Mouse (Mus musculus): ENCODE measurements around the gene Set. TPM values are rescaled to one million over a fixed set of nuclear protein-coding genes. Genes with fewer than 3 reads are reported as not detected.

The Set gene
- polyA plus RNA-seq, 1 experiment from 2014 or later = 355 TPM

DNA sequence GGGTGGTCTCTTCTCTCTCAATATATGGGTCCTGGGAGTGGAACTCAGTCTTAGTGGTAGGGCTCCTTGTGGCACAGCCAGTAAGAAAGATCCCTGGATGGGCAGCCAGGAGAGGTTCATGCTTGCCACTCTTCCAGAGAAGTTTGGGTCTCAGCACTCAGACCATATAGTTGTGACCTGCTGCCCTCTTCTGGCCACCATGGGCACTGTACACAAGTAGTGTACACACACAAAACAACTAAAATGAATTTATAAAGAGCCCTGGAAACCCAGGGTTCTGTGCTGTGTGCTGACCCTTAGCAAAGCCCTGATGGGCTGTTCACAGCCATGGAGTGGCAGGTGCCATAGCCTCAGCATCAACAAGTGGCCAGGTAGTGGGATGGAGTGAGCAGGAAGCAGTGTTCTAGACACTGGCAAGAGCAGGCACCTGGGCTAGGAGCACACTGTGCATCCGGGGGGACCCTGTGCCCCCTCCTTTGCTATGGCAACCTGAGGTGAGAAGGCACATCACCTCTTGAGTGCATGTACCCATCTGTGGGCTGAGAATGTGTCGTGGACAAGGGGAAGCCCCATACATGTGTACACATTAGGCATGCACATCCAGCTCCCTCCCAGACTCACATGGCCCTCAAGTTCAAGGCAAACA is 38.8 kb downstream of the Set start:
- H3K9ac ChIP-seq = no peak overlapping the region
- no peaks in the 10 kb centered on the region for H3K27me3 ChIP-seq (replicated peaks)
- no peak overlapping the region for H3K4me3 ChIP-seq
- 86% methylated on average over 2 of the region's 2 CpGs for WGBS
- no peak overlapping the region for H3K27ac ChIP-seq
- H3K9me3 ChIP-seq = no peaks in the 10 kb centered on the region
- H3K4me2 ChIP-seq = no peak overlapping the region
- H3K36me3 ChIP-seq (replicated peaks) = peaks cover 22% of the 10 kb centered on the region
- peaks cover 20% of the 10 kb centered on the region for H3K4me1 ChIP-seq
- ATAC-seq (replicated peaks) = no peak

DNA sequence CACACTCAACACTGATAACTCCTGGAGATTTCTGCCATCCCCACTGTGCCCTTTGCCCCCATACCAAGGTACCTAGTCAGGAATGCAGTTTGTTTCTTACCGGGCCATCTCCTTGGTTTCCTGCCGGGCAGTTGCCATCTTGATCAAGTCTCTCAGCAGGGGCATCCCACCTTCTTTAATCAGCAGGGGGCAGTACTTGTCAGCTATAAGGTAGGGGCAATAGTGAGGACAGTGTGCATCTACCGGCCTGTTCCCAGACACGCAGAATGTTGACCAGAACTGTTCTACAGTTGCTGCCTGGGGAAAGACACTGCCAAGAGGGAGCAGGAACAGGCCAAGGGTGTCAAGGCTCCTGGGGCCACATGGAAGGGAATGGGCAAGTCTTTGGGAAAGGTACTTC is 43.0 kb downstream of the Set start:
- Histone ChIP-seq H3K4me1 (no peaks in the 10 kb centered on the region), H3K9ac (no peak overlapping the region), H3K4me2 (no peak overlapping the region), H3K4me3 (no peak overlapping the region), H3K27ac (no peak overlapping the region), H3K27me3 (replicated peaks) (no peaks in the 10 kb centered on the region), H3K36me3 (replicated peaks) (peaks cover 57% of the 10 kb centered on the region), H3K9me3 (no peaks in the 10 kb centered on the region)
- ATAC-seq (replicated peaks) = no peak
- 72% methylated on average over 4 of the region's 4 CpGs for WGBS

- H3K9me3 ChIP-seq = no peaks in the 10 kb centered on the region
- no peak overlapping the region for H3K4me2 ChIP-seq
- no peak for ATAC-seq (replicated peaks)
- no peak overlapping the region for H3K4me3 ChIP-seq
- H3K27ac ChIP-seq = no peak overlapping the region
- no peak overlapping the region for H3K9ac ChIP-seq
- H3K4me1 ChIP-seq = no peaks in the 10 kb centered on the region
- H3K36me3 ChIP-seq (replicated peaks) = peaks cover 84% of the 10 kb centered on the region
- no peaks in the 10 kb centered on the region for H3K27me3 ChIP-seq (replicated peaks)
Observed at GRCm38 (mm10) chr2:30106364-30106763, 49.2 kb downstream of the Set start.

- H3K9me3 ChIP-seq = no peaks in the 10 kb centered on the region
- no peak overlapping the region for H3K9ac ChIP-seq
- peaks cover 85% of the 10 kb centered on the region for H3K36me3 ChIP-seq (replicated peaks)
- H3K27me3 ChIP-seq (replicated peaks) = no peaks in the 10 kb centered on the region
- ATAC-seq (replicated peaks) = no peak
- no peak overlapping the region for H3K4me3 ChIP-seq
- no peak overlapping the region for H3K27ac ChIP-seq
- no peaks in the 10 kb centered on the region for H3K4me1 ChIP-seq
- WGBS = 92% methylated on average over 5 of the region's 5 CpGs
- no peak overlapping the region for H3K4me2 ChIP-seq
Observed at GRCm38 (mm10) chr2:30107646-30108045, 50.5 kb downstream of the Set start.

GRCm38 (mm10) chr2:30108260-30108659 is 51.1 kb downstream of the Set start:
- WGBS = 93% methylated on average over 4 of the region's 4 CpGs
- Histone ChIP-seq H3K9ac (no peak overlapping the region), H3K27ac (no peak overlapping the region), H3K27me3 (replicated peaks) (no peaks in the 10 kb centered on the region), H3K4me2 (no peak overlapping the region), H3K36me3 (replicated peaks) (peaks cover 81% of the 10 kb centered on the region), H3K4me3 (no peak overlapping the region), H3K4me1 (no peaks in the 10 kb centered on the region), H3K9me3 (no peaks in the 10 kb centered on the region)
- no peak for ATAC-seq (replicated peaks)

DNA sequence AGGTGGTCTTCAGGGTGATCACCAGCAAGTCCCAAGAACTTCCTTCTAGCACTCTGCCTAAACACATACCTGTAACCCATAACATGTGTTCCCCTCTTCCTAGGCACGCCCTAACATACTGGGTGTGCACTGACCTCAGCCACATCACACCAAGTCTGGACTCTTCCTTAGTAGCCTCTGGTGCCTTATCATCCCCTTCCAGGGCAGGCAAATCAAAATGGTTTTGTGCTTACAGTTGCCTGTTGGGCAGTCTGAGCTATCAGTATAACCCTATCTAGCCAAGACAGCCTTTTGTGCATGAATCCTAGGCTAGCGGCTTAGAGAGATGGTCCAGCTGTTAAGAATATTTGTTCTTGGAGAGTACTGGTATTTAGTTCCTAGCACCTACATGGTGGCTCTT is 54.3 kb downstream of the Set start:
- Histone ChIP-seq H3K9ac (no peak overlapping the region), H3K9me3 (no peaks in the 10 kb centered on the region), H3K4me3 (no peak overlapping the region), H3K4me1 (no peaks in the 10 kb centered on the region), H3K36me3 (replicated peaks) (peaks cover 55% of the 10 kb centered on the region), H3K27ac (no peak overlapping the region), H3K4me2 (no peak overlapping the region), H3K27me3 (replicated peaks) (no peaks in the 10 kb centered on the region)
- no peak for ATAC-seq (replicated peaks)
- WGBS = 90% methylated on average over 2 of the region's 2 CpGs

DNA sequence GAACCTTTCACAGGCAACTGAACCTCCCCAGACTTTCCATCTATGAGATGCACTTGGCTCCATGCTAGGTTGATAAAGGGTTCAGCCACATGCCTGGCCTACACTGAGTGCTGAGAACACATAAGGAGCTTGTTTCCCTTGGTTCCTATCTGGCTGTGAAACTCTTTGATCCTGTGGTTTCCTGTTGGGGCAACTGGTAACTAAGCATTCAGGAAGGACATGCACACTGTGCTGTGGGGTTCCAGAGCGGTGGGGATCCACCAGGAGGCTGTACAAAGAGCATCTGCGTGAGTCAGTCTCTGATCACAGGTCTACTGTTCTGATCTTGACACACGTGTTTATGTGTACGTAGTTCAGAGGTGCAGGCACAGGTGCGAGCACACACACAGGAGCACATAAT is 55.4 kb downstream of the Set start:
- H3K36me3 ChIP-seq (replicated peaks) = peaks cover 45% of the 10 kb centered on the region
- no peak overlapping the region for H3K27ac ChIP-seq
- 87% methylated on average over 5 of the region's 5 CpGs for WGBS
- H3K4me1 ChIP-seq = no peaks in the 10 kb centered on the region
- ATAC-seq (replicated peaks) = no peak
- H3K4me3 ChIP-seq = no peak overlapping the region
- H3K9ac ChIP-seq = no peak overlapping the region
- no peak overlapping the region for H3K4me2 ChIP-seq
- H3K9me3 ChIP-seq = no peaks in the 10 kb centered on the region
- no peaks in the 10 kb centered on the region for H3K27me3 ChIP-seq (replicated peaks)

DNA sequence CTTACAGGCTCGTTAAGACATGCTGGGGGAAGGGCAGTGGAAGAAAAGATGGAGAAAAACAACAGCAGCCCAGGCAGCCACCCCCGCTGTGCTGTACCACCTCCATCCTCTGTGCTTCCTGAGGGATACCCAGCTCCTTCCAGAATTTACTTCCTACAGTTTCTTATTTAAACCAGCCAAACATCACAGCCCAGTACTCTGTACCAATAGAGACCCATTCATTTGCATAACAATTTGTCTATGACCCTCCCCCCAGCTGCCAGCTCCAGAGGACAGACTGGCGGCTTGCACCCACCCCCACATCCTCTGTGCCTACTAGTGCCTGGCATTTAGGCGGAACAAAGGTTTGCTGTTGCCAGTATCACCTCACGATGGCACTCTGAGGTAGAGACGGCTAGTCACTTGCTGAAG is 62.5 kb downstream of the Set start:
- Histone ChIP-seq H3K27ac (peak overlapping the region; percentile 52), H3K4me3 (no peak overlapping the region), H3K4me2 (peak overlapping the region; percentile 5; the same call in 1 of the 2 replicates), H3K9ac (no peak overlapping the region; the same call in 1 of the 2 replicates), H3K27me3 (replicated peaks) (no peaks in the 10 kb centered on the region), H3K9me3 (no peaks in the 10 kb centered on the region), H3K36me3 (replicated peaks) (no peaks in the 10 kb centered on the region), H3K4me1 (peaks cover 37% of the 10 kb centered on the region)
- 10% methylated on average over 6 of the region's 6 CpGs for WGBS
- no peak for ATAC-seq (replicated peaks)

- WGBS = 77% methylated on average over 4 of the region's 4 CpGs
- H3K27me3 ChIP-seq (replicated peaks) = no peaks in the 10 kb centered on the region
- H3K4me1 ChIP-seq = peaks cover 43% of the 10 kb centered on the region
- no peak overlapping the region; the same call in 1 of the 2 replicates for H3K9ac ChIP-seq
- H3K4me2 ChIP-seq = no peak overlapping the region
- no peak for ATAC-seq (replicated peaks)
- H3K4me3 ChIP-seq = no peak overlapping the region
- peak overlapping the region; percentile 49; the same call in 1 of the 2 replicates for H3K27ac ChIP-seq
- H3K36me3 ChIP-seq (replicated peaks) = no peaks in the 10 kb centered on the region
- H3K9me3 ChIP-seq = no peaks in the 10 kb centered on the region
Observed at GRCm38 (mm10) chr2:30120269-30120668, 63.1 kb downstream of the Set start.

Other genes starting within 250 kb of the Set start
- 20.9 and 28.3 TPM in 2 replicates for gene Urm1, start 237.3 kb upstream of the Set start, polyA plus RNA-seq (2015; fragmentation: Nextera tagmentation; extraction: Ambion mirVana)
- 18.1 and 19.0 TPM in 2 replicates for gene Cercam, start 188.2 kb upstream of the Set start, polyA plus RNA-seq (2015; fragmentation: Nextera tagmentation; extraction: Ambion mirVana)
- gene Odf2, start 168.2 kb upstream of the Set start, polyA plus RNA-seq (2015; fragmentation: Nextera tagmentation; extraction: Ambion mirVana) = 67.3 and 75.9 TPM in 2 replicates
- 75.1 and 78.0 TPM in 2 replicates for gene Gle1, start 122.0 kb upstream of the Set start, polyA plus RNA-seq (2015; fragmentation: Nextera tagmentation; extraction: Ambion mirVana)
- gene Sptan1, start 91.8 kb upstream of the Set start, polyA plus RNA-seq (2015; fragmentation: Nextera tagmentation; extraction: Ambion mirVana) = 238 and 239 TPM in 2 replicates
- 86.7 and 88.7 TPM in 2 replicates for gene Wdr34, start 8.5 kb upstream of the Set start, polyA plus RNA-seq (2015; fragmentation: Nextera tagmentation; extraction: Ambion mirVana)
- gene Pkn3, start 20.3 kb downstream of the Set start, polyA plus RNA-seq (2015; fragmentation: Nextera tagmentation; extraction: Ambion mirVana) = 1.8 and 1.9 TPM in 2 replicates
- 20.5 and 21.0 TPM in 2 replicates for gene Zdhhc12, start 36.3 kb downstream of the Set start, polyA plus RNA-seq (2015; fragmentation: Nextera tagmentation; extraction: Ambion mirVana)
- gene Zer1, start 67.2 kb downstream of the Set start, polyA plus RNA-seq (2015; fragmentation: Nextera tagmentation; extraction: Ambion mirVana) = 16.5 and 17.7 TPM in 2 replicates
- gene Tbc1d13, start 76.4 kb downstream of the Set start, polyA plus RNA-seq (2015; fragmentation: Nextera tagmentation; extraction: Ambion mirVana) = 12.3 and 13.7 TPM in 2 replicates
- gene Endog, start 114.1 kb downstream of the Set start, polyA plus RNA-seq (2015; fragmentation: Nextera tagmentation; extraction: Ambion mirVana) = 19.5 and 20.4 TPM in 2 replicates
- 65.3 and 69.9 TPM in 2 replicates for gene Spout1, start 121.1 kb downstream of the Set start, polyA plus RNA-seq (2015; fragmentation: Nextera tagmentation; extraction: Ambion mirVana)
- gene Kyat1, start 148.5 kb downstream of the Set start, polyA plus RNA-seq (2015; fragmentation: Nextera tagmentation; extraction: Ambion mirVana) = 15.0 and 16.8 TPM in 2 replicates
- 62.5 and 62.7 TPM in 2 replicates for gene Lrrc8a, start 180.3 kb downstream of the Set start, polyA plus RNA-seq (2015; fragmentation: Nextera tagmentation; extraction: Ambion mirVana)
- gene Gm28035, start 183.2 kb downstream of the Set start, polyA plus RNA-seq (2015; fragmentation: Nextera tagmentation; extraction: Ambion mirVana) = 0.31 and 0.38 TPM in 2 replicates
- gene Phyhd1, start 208.8 kb downstream of the Set start, polyA plus RNA-seq (2015; fragmentation: Nextera tagmentation; extraction: Ambion mirVana) = 7.0 and 7.3 TPM in 2 replicates
- not detected in 2 replicates for gene Gm28038, start 223.7 kb downstream of the Set start, polyA plus RNA-seq (2015; fragmentation: Nextera tagmentation; extraction: Ambion mirVana)
- 40.7 TPM in 2 replicates for gene Dolk, start 229.0 kb downstream of the Set start, polyA plus RNA-seq (2015; fragmentation: Nextera tagmentation; extraction: Ambion mirVana)
- gene Nup188, start 229.0 kb downstream of the Set start, polyA plus RNA-seq (2015; fragmentation: Nextera tagmentation; extraction: Ambion mirVana) = 22.6 and 22.7 TPM in 2 replicates

Data from midbrain, embryonic 15.5 days (tissue).